Mouse (Mus musculus): ENCODE measurements at regions not wholly inside any gene's neighbourhood (a gene's known extent, or its start where the extent isn't known, plus 50 kb on each side); places are given as distances from the start of the nearest gene placed in this dataset.

- H3K27me3 ChIP-seq (replicated peaks; ENCODE audit: control insufficient read depth, insufficient read depth, low read length): no peaks in the 10 kb centered on the region
- no peaks in the 10 kb centered on the region for H3K4me1 ChIP-seq (replicated peaks; ENCODE audit: control insufficient read depth, insufficient read depth, low read length)
- no peaks in the 10 kb centered on the region for H3K36me3 ChIP-seq (ENCODE audit: control insufficient read depth, insufficient read depth, low read length)
- no peak overlapping the region for H3K9ac ChIP-seq (ENCODE audit: low read depth, low read length)
- H3K27ac ChIP-seq (ENCODE audit: low read depth, low read length): no peak overlapping the region
- no peaks in the 10 kb centered on the region for H3K9me3 ChIP-seq (ENCODE audit: control insufficient read depth, low read length)
- DNase-seq (ENCODE audit: low spot score): no peak
- no peak for ATAC-seq (replicated peaks; ENCODE audit: low FRiP score)
- no peak overlapping the region for H3K4me3 ChIP-seq (ENCODE audit: low read depth, low read length)
- H3K4me2 ChIP-seq: no peak overlapping the region
- WGBS: 85% methylated on average over 8 of the region's 8 CpGs
Observed at GRCm38 (mm10) chr3:143790905-143791304, 414.1 kb downstream of the Lmo4 start.

GRCm38 (mm10) chr3:143789932-143790570 lies 415.0 kb downstream of the Lmo4 start:
- Histone ChIP-seq H3K9ac (ENCODE audit: low read depth, low read length) (no peak overlapping the region), H3K4me2 (no peak overlapping the region), H3K27me3 (replicated peaks; ENCODE audit: control insufficient read depth, insufficient read depth, low read length) (no peaks in the 10 kb centered on the region), H3K4me3 (ENCODE audit: low read depth, low read length) (no peak overlapping the region), H3K4me1 (replicated peaks; ENCODE audit: control insufficient read depth, insufficient read depth, low read length) (no peaks in the 10 kb centered on the region), H3K9me3 (ENCODE audit: control insufficient read depth, low read length) (no peaks in the 10 kb centered on the region), H3K36me3 (ENCODE audit: control insufficient read depth, insufficient read depth, low read length) (no peaks in the 10 kb centered on the region), H3K27ac (ENCODE audit: low read depth, low read length) (no peak overlapping the region)
- 76% methylated on average over 8 of the region's 8 CpGs for WGBS
- DNase-seq (ENCODE audit: low spot score) (no peak), ATAC-seq (replicated peaks; ENCODE audit: low FRiP score) (no peak)

- no peaks in the 10 kb centered on the region for H3K4me1 ChIP-seq (replicated peaks; ENCODE audit: control insufficient read depth, insufficient read depth, low read length)
- no peak overlapping the region for H3K4me2 ChIP-seq
- no peaks in the 10 kb centered on the region for H3K36me3 ChIP-seq (ENCODE audit: control insufficient read depth, insufficient read depth, low read length)
- H3K27me3 ChIP-seq (replicated peaks; ENCODE audit: control insufficient read depth, insufficient read depth, low read length): no peaks in the 10 kb centered on the region
- DNase-seq (ENCODE audit: low spot score): no peak
- no peak for ATAC-seq (replicated peaks; ENCODE audit: low FRiP score)
- H3K4me3 ChIP-seq (ENCODE audit: low read depth, low read length): no peak overlapping the region
- 83% methylated on average over 8 of the region's 8 CpGs for WGBS
- H3K9ac ChIP-seq (ENCODE audit: low read depth, low read length): no peak overlapping the region
- H3K9me3 ChIP-seq (ENCODE audit: control insufficient read depth, low read length): no peaks in the 10 kb centered on the region
- no peak overlapping the region for H3K27ac ChIP-seq (ENCODE audit: low read depth, low read length)
Observed at GRCm38 (mm10) chr3:143786889-143787288, 418.1 kb downstream of the Lmo4 start.

GRCm38 (mm10) chr3:143784353-143784791 lies 420.6 kb downstream of the Lmo4 start:
- DNase-seq (ENCODE audit: low spot score) (no peak), ATAC-seq (replicated peaks; ENCODE audit: low FRiP score) (no peak)
- no peaks in the 10 kb centered on the region for H3K9me3 ChIP-seq (ENCODE audit: control insufficient read depth, low read length)
- no peaks in the 10 kb centered on the region for H3K27me3 ChIP-seq (replicated peaks; ENCODE audit: control insufficient read depth, insufficient read depth, low read length)
- H3K4me1 ChIP-seq (replicated peaks; ENCODE audit: control insufficient read depth, insufficient read depth, low read length): no peaks in the 10 kb centered on the region
- H3K27ac ChIP-seq (ENCODE audit: low read depth, low read length): no peak overlapping the region
- no peak overlapping the region for H3K4me3 ChIP-seq (ENCODE audit: low read depth, low read length)
- no peaks in the 10 kb centered on the region for H3K36me3 ChIP-seq (ENCODE audit: control insufficient read depth, insufficient read depth, low read length)
- 65% methylated on average over 3 of the region's 3 CpGs for WGBS
- no peak overlapping the region for H3K4me2 ChIP-seq
- H3K9ac ChIP-seq (ENCODE audit: low read depth, low read length): no peak overlapping the region

- H3K36me3 ChIP-seq (ENCODE audit: control insufficient read depth, insufficient read depth, low read length): no peaks in the 10 kb centered on the region
- 66% methylated on average over 2 of the region's 2 CpGs for WGBS
- no peak overlapping the region for H3K9ac ChIP-seq (ENCODE audit: low read depth, low read length)
- no peak for DNase-seq (ENCODE audit: low spot score)
- H3K27ac ChIP-seq (ENCODE audit: low read depth, low read length): no peak overlapping the region
- no peaks in the 10 kb centered on the region for H3K9me3 ChIP-seq (ENCODE audit: control insufficient read depth, low read length)
- ATAC-seq (replicated peaks; ENCODE audit: low FRiP score): no peak
- no peak overlapping the region for H3K4me2 ChIP-seq
- H3K4me1 ChIP-seq (replicated peaks; ENCODE audit: control insufficient read depth, insufficient read depth, low read length): no peaks in the 10 kb centered on the region
- no peaks in the 10 kb centered on the region for H3K27me3 ChIP-seq (replicated peaks; ENCODE audit: control insufficient read depth, insufficient read depth, low read length)
- no peak overlapping the region for H3K4me3 ChIP-seq (ENCODE audit: low read depth, low read length)
Observed at GRCm38 (mm10) chr3:143778161-143778560, 426.9 kb downstream of the Lmo4 start.

- no peaks in the 10 kb centered on the region for H3K27me3 ChIP-seq (replicated peaks; ENCODE audit: control insufficient read depth, insufficient read depth, low read length)
- peak; percentile 31; the same call in 1 of the 2 replicates for ATAC-seq (replicated peaks; ENCODE audit: low FRiP score)
Observed at GRCm38 (mm10) chr3:143759337-143759736, 445.7 kb downstream of the Lmo4 start.

GRCm38 (mm10) chr3:143753197-143753596 lies 451.8 kb downstream of the Lmo4 start:
- DNase-seq (ENCODE audit: low spot score): no peak
- H3K36me3 ChIP-seq (ENCODE audit: control insufficient read depth, insufficient read depth, low read length): no peaks in the 10 kb centered on the region
- no peak overlapping the region for H3K9ac ChIP-seq (ENCODE audit: low read depth, low read length)
- H3K4me1 ChIP-seq (replicated peaks; ENCODE audit: control insufficient read depth, insufficient read depth, low read length): no peaks in the 10 kb centered on the region
- H3K9me3 ChIP-seq (ENCODE audit: control insufficient read depth, low read length): no peaks in the 10 kb centered on the region
- H3K27ac ChIP-seq (ENCODE audit: low read depth, low read length): no peak overlapping the region
- H3K4me3 ChIP-seq (ENCODE audit: low read depth, low read length): no peak overlapping the region
- ATAC-seq (replicated peaks; ENCODE audit: low FRiP score): no peak
- no peak overlapping the region for H3K4me2 ChIP-seq
- WGBS: 83% methylated on average over 3 of the region's 3 CpGs
- no peaks in the 10 kb centered on the region for H3K27me3 ChIP-seq (replicated peaks; ENCODE audit: control insufficient read depth, insufficient read depth, low read length)

More at GRCm38 (mm10) chr3:143759337-143759736, 445.7 kb downstream of the Lmo4 start:
- H3K9ac ChIP-seq (ENCODE audit: low read depth, low read length): no peak overlapping the region
- H3K27ac ChIP-seq (ENCODE audit: low read depth, low read length): no peak overlapping the region
- DNase-seq (ENCODE audit: low spot score): no peak
- H3K4me2 ChIP-seq: no peak overlapping the region
- 63% methylated on average over 1 of the region's 1 CpGs for WGBS
- no peaks in the 10 kb centered on the region for H3K9me3 ChIP-seq (ENCODE audit: control insufficient read depth, low read length)
- H3K4me3 ChIP-seq (ENCODE audit: low read depth, low read length): no peak overlapping the region
- no peaks in the 10 kb centered on the region for H3K4me1 ChIP-seq (replicated peaks; ENCODE audit: control insufficient read depth, insufficient read depth, low read length)
- H3K36me3 ChIP-seq (ENCODE audit: control insufficient read depth, insufficient read depth, low read length): no peaks in the 10 kb centered on the region

GRCm38 (mm10) chr3:143752660-143753059 lies 452.4 kb downstream of the Lmo4 start:
- Histone ChIP-seq H3K4me2 (no peak overlapping the region), H3K9ac (ENCODE audit: low read depth, low read length) (no peak overlapping the region), H3K4me1 (replicated peaks; ENCODE audit: control insufficient read depth, insufficient read depth, low read length) (no peaks in the 10 kb centered on the region), H3K27ac (ENCODE audit: low read depth, low read length) (no peak overlapping the region), H3K9me3 (ENCODE audit: control insufficient read depth, low read length) (no peaks in the 10 kb centered on the region), H3K4me3 (ENCODE audit: low read depth, low read length) (no peak overlapping the region), H3K27me3 (replicated peaks; ENCODE audit: control insufficient read depth, insufficient read depth, low read length) (no peaks in the 10 kb centered on the region), H3K36me3 (ENCODE audit: control insufficient read depth, insufficient read depth, low read length) (no peaks in the 10 kb centered on the region)
- DNase-seq (ENCODE audit: low spot score): no peak
- no peak for ATAC-seq (replicated peaks; ENCODE audit: low FRiP score)
- 62% methylated on average over 1 of the region's 1 CpGs for WGBS

GRCm38 (mm10) chr3:143750128-143750527 lies 454.9 kb downstream of the Lmo4 start:
- WGBS: 82% methylated on average over 4 of the region's 4 CpGs
- Histone ChIP-seq H3K9me3 (ENCODE audit: control insufficient read depth, low read length) (no peaks in the 10 kb centered on the region), H3K9ac (ENCODE audit: low read depth, low read length) (no peak overlapping the region), H3K4me3 (ENCODE audit: low read depth, low read length) (no peak overlapping the region), H3K4me1 (replicated peaks; ENCODE audit: control insufficient read depth, insufficient read depth, low read length) (no peaks in the 10 kb centered on the region), H3K27ac (ENCODE audit: low read depth, low read length) (no peak overlapping the region), H3K36me3 (ENCODE audit: control insufficient read depth, insufficient read depth, low read length) (no peaks in the 10 kb centered on the region), H3K27me3 (replicated peaks; ENCODE audit: control insufficient read depth, insufficient read depth, low read length) (no peaks in the 10 kb centered on the region), H3K4me2 (no peak overlapping the region)
- DNase-seq (ENCODE audit: low spot score) (no peak), ATAC-seq (replicated peaks; ENCODE audit: low FRiP score) (no peak)
